Mouse (Mus musculus) splenic B cell, adult 2 months (primary cell): ENCODE results near the gene BC049352.
A peak's percentile ranks its signal among the peaks of the same experiment; 100 is the strongest.

Experiments
- DNase-seq: peaks from one replicate; pipeline ENCODE4 v3.0.0-alpha.2; 2011; ENCODE audit warnings: low read depth, low spot score
- H3K27me3 ChIP-seq: 2 replicates; pipeline ENCODE4 v1.6.1; 2012; ENCODE audit warnings: mild to moderate bottlenecking, low read length, moderate library complexity, mixed read lengths; ENCODE audit not compliant: control insufficient read depth, poor library complexity, insufficient read depth, severe bottlenecking
- H3K36me3 ChIP-seq: 2 replicates; pipeline ENCODE4 v1.6.1; 2012; ENCODE audit warnings: mild to moderate bottlenecking, low read length, moderate library complexity, mixed read lengths; ENCODE audit not compliant: control insufficient read depth, poor library complexity, insufficient read depth, severe bottlenecking

BC049352 gene

DNA sequence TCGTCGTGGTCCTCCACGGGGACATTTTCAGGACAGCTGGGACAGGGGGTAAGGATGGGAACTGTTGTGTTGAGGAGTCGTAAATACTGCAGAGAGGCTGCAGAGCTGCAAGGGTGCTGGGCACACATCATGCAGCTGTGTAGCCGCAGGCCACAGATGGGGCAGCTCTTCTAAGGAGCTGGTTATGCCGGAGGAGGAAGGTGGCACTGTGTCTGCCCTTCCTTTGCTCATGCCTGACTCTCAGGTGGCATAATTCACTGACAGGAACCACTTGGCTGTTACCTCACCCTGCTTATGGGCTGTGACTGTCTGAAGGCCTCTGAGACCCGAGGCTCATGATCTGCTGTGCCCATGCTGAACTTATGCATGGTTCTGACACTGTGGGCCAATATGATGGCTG is 68.5 kb downstream of the BC049352 start:
- no peak for DNase-seq
- H3K27me3 ChIP-seq = no peaks in the 10 kb centered on the region

GRCm38 (mm10) chr9:45251281-45251680 is 69.5 kb downstream of the BC049352 start:
- Histone ChIP-seq H3K36me3 (peaks cover 18% of the 10 kb centered on the region), H3K27me3 (no peaks in the 10 kb centered on the region)
- DNase-seq = no peak

More for the DNA sequence above, 68.5 kb downstream of the BC049352 start:
- H3K36me3 ChIP-seq = peaks cover 9% of the 10 kb centered on the region

DNA sequence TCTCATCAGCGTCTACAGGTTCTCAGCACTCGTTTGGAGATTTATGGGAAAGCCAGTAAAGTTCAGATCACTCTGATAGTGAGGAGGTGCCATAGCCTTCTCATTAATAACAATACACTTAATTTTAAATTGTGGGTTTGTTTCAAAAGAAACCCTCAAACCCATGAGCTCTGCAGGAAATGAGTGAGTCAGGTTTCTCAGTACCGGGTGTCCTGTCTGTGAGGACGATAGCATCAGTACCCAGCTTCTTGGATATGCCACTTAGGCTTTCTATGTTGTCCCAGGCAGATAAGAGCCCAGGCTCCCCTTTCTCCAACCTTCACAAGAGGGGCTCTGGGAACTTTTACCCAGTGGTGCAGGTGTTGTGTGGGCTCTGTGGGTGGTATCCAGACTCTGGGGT is 70.2 kb downstream of the BC049352 start:
- Histone ChIP-seq H3K27me3 (no peaks in the 10 kb centered on the region), H3K36me3 (peaks cover 18% of the 10 kb centered on the region)
- no peak for DNase-seq

DNA sequence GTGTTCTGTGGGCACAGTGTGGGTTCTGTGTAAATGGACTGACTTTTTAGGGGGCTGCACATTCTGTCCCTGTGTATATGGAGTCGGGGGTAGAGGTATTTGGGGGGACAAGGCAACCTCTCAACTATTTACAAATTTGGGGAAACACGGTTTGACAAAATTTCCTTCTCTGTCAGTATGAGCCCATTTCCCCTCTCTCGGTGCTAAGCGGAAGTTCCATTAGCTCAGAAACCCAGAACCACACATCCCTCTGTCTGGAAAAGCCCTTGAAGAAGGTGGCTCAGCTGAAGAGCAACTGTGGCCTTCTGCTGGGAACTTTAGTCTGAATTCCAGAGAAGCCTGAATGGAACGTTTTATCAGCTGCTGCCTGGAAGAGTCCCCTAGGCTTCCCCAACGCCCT is 70.6 kb downstream of the BC049352 start:
- peaks cover 20% of the 10 kb centered on the region for H3K36me3 ChIP-seq
- no peaks in the 10 kb centered on the region for H3K27me3 ChIP-seq
- no peak for DNase-seq

- Histone ChIP-seq H3K27me3 (no peaks in the 10 kb centered on the region), H3K36me3 (peaks cover 22% of the 10 kb centered on the region)
- no peak for DNase-seq
Measured at GRCm38 (mm10) chr9:45254021-45254420, 72.2 kb downstream of the BC049352 start.

GRCm38 (mm10) chr9:45254605-45255004 is 72.8 kb downstream of the BC049352 start:
- DNase-seq = no peak
- H3K27me3 ChIP-seq = no peaks in the 10 kb centered on the region
- peaks cover 22% of the 10 kb centered on the region for H3K36me3 ChIP-seq

GRCm38 (mm10) chr9:45255431-45255830 is 73.6 kb downstream of the BC049352 start:
- no peak for DNase-seq
- Histone ChIP-seq H3K36me3 (peaks cover 27% of the 10 kb centered on the region), H3K27me3 (no peaks in the 10 kb centered on the region)

GRCm38 (mm10) chr9:45255967-45256366 is 74.2 kb downstream of the BC049352 start:
- Histone ChIP-seq H3K27me3 (no peaks in the 10 kb centered on the region), H3K36me3 (peaks cover 29% of the 10 kb centered on the region)
- DNase-seq = no peak

- DNase-seq = no peak
- no peaks in the 10 kb centered on the region for H3K27me3 ChIP-seq
- H3K36me3 ChIP-seq = peaks cover 35% of the 10 kb centered on the region
Measured at GRCm38 (mm10) chr9:45259065-45259464, 77.3 kb downstream of the BC049352 start.

DNA sequence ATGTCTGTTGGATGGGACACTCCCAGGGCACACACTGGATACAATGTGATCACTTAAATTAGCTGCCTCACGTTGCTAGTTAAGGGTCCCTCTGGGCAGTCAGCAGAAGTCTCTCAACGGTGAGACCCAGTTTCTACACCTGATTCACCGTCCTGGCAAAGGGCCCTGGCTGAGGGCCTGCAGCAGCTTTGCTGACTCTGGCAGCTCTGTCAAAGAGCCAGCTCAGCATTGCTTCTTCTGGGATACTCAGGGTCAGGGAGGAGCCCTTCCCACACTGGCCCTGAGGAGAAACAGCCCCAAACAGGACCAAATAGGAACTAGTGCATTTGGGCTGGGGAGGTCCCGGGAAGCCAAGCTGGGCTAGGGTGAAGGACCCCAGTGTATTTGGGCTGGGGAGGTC is 79.7 kb downstream of the BC049352 start:
- no peaks in the 10 kb centered on the region for H3K27me3 ChIP-seq
- no peak for DNase-seq
- H3K36me3 ChIP-seq = peaks cover 41% of the 10 kb centered on the region

GRCm38 (mm10) chr9:45261872-45262271 is 80.1 kb downstream of the BC049352 start:
- Histone ChIP-seq H3K27me3 (no peaks in the 10 kb centered on the region), H3K36me3 (peaks cover 41% of the 10 kb centered on the region)
- DNase-seq = no peak

DNA sequence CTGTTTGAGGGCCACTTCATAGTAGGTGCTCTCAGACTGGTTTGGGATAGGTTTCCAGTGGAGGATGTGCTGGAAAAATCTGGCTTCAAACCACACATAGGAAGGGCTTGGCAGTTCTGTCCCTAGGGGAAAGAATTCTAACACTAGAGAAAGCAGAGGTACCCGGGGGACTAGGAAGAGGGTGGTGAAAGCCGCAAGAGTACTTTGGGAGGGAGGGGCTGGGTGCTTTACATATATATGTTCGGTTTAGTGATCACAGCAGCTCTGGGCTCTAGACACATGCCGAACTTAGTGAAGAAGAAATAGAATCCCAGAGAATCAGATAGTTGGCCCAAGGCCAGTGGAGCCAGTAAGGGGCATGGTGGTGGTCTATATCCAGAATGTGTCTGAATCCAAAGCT is 85.3 kb downstream of the BC049352 start:
- peaks cover 24% of the 10 kb centered on the region for H3K36me3 ChIP-seq
- no peak for DNase-seq
- H3K27me3 ChIP-seq = no peaks in the 10 kb centered on the region

DNA sequence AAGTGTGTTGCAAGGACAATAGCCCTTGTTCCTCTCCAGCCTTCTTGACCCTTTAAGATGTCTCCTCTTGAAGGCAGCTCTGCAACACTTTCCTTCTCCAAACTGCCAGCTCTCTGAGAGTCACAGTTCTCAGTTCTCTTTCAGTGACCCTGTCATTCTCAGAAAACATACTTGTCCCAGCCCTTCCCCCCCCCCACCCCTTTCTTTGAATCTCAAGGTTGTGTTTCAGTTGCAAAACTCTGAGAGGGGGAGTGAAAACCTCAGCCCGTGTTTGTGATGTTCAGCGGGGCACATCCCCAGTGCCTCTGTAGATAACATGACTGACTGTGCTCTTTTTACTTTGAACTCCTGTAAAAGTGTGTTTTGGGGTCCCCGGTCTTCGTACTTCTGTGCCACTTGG is 86.3 kb downstream of the BC049352 start:
- peak; percentile 57 for DNase-seq

DNA sequence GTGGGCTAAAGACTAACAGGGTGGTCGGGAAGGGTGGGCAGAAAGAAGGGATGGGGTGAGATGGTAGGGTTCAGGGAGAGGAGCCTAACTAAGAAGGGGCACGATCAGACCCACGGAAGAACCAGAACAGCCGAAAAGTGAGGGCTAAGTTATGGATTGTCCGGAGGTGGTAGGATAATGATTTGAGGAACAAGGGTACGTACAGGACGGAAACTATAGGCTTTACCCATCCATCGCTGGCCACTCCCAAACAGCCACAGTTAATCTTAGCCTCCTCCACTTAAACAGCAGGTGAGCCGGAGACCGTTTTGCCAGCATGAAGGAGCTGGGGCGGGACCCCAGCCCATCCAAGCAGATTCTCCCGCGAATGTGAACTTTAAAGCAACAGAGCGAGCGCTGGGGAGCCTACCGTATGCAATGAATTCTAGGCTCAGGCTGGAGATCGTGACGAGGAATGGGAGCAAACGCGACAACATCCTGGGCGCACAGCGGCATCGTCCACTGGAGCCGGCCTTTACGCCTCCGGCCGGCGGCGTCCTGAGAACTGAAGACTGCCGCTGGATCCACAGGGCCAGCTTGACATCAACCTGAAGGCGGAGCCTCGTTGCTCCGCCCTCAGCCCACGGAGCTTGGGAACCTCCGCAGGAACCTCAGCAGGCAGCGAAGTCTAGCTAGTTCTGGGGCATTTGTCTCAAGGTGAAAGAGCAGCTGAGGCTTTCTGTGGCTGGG is 87.0 kb downstream of the BC049352 start, which contains the start of gene Il10ra:
Gene Il10ra (minus strand): TSS at position 553 of the 729 bp plus-strand sequence.
- Histone ChIP-seq H3K36me3 (peaks cover 18% of the 10 kb centered on the region), H3K27me3 (no peaks in the 10 kb centered on the region)
- peak; percentile 76 for DNase-seq

More for the DNA sequence above, 86.3 kb downstream of the BC049352 start:
- Histone ChIP-seq H3K36me3 (peaks cover 20% of the 10 kb centered on the region), H3K27me3 (no peaks in the 10 kb centered on the region)

DNA sequence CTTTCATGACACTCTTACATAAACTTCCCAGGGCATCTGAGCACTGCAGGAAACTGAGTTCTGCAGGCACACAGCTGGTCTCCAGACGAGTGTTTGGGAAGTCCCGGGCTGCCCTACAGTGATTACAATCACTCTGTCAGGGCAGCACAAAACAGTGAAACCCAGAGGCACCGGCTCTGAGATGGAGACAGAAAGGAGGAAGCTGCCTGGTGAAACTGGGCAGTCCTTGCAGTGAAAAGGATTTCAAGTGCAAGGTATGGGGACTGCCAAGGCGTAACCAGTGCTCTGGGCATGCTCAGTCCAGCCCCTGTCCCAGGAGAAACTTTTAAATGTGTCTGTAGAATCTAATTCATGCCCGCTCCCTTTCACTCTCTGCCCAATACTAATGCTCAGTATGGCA is 90.4 kb downstream of the BC049352 start:
- DNase-seq = peak; percentile 62
- H3K27me3 ChIP-seq = no peaks in the 10 kb centered on the region

DNA sequence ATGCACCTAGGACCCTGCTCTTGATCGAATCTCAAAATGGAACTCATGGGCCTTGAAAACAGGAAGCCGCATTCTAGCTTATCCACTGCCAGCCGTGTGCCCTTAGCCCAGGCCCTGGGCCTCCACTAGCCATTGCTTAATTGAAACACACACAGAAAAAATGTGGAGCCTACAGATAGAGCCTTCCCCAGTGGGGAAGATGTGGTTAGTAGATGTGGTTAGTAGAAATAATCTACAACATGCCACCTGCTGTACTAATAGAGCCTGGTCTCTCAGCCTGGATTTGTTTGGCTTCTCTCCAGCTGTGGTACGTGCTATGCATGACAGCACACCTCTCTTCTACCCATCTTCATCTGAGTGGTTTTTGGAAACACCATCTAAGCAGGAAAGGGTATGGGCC is 92.4 kb downstream of the BC049352 start:
- no peaks in the 10 kb centered on the region for H3K27me3 ChIP-seq
- H3K36me3 ChIP-seq = no peaks in the 10 kb centered on the region
- no peak for DNase-seq

More for the DNA sequence above, 90.4 kb downstream of the BC049352 start:
- no peaks in the 10 kb centered on the region for H3K36me3 ChIP-seq
